Mouse (Mus musculus) MEL (cell line): ENCODE data around the gene Cd82. TPM values are rescaled to one million over a fixed set of nuclear protein-coding genes. Genes with fewer than 3 reads are reported as not detected.

ENCODE experiments used
- DNase-seq: peaks from one replicate; pipeline ENCODE4 v3.0.0; 2011; ENCODE audit warnings: low read depth, low spot score
- H3K27ac ChIP-seq: 2 replicates; pipeline ENCODE4 v1.5.1; 2012; ENCODE audit warnings: low read depth, mild to moderate bottlenecking, control low read depth, low read length, moderate library complexity; ENCODE audit not compliant: control insufficient read depth
- H3K27me3 ChIP-seq, 2 experiments: fragments of 150-350 bp in 1 of 2; sonication (generic) in 1 of 2; 2 replicates each; pipeline ENCODE4 v1.6.1; 2012; ENCODE audit warnings: low read length in 2 of 2, mild to moderate bottlenecking in 2 of 2, improper control_type of control experiment in 1 of 2, moderate library complexity in 1 of 2; ENCODE audit not compliant: insufficient read depth in 2 of 2, control insufficient read depth in 1 of 2
- H3K36me3 ChIP-seq, 2 experiments: 2 replicates each; pipeline ENCODE4 v1.6.1; 2012 to 2014; ENCODE audit warnings: low read length in 2 of 2, improper control_type of control experiment in 1 of 2, inconsistent platforms in 1 of 2, mild to moderate bottlenecking in 1 of 2; ENCODE audit not compliant: insufficient read depth in 2 of 2, control insufficient read depth in 1 of 2
- H3K4me1 ChIP-seq, 2 experiments: fragments of 150-350 bp in 1 of 2; sonication (generic) in 1 of 2; 2 replicates each; pipeline ENCODE4 v1.6.1; 2012; ENCODE audit warnings: low read length in 2 of 2, improper control_type of control experiment in 1 of 2, mild to moderate bottlenecking in 1 of 2; ENCODE audit not compliant: insufficient read depth in 2 of 2, control insufficient read depth in 1 of 2
- H3K4me3 ChIP-seq, 2 experiments: fragments of 150-350 bp in 1 of 2; sonication (generic) in 1 of 2; 2 replicates each; pipeline ENCODE4 v1.5.1; 2012; ENCODE audit warnings: low read depth in 2 of 2, low read length in 2 of 2, mild to moderate bottlenecking in 2 of 2, moderate library complexity in 2 of 2, control low read depth in 1 of 2, improper control_type of control experiment in 1 of 2; ENCODE audit not compliant: control insufficient read depth in 1 of 2, insufficient read depth in 1 of 2
- H3K79me2 ChIP-seq: 2 replicates; pipeline ENCODE4 v1.6.1; 2012; ENCODE audit warnings: mild to moderate bottlenecking, low read length, moderate library complexity; ENCODE audit not compliant: control insufficient read depth, poor library complexity, insufficient read depth
- H3K9ac ChIP-seq: 2 replicates; pipeline ENCODE4 v1.6.1; 2012; ENCODE audit warnings: low read depth, mild to moderate bottlenecking, control low read depth, low read length, moderate library complexity; ENCODE audit not compliant: control insufficient read depth, poor library complexity, severe bottlenecking
- H3K9me3 ChIP-seq: fragments of 150-350 bp; sonication (generic); replicated peaks from 2 replicates; pipeline ENCODE4 v1.6.1; 2012; ENCODE audit warnings: mild to moderate bottlenecking, low read length, improper control_type of control experiment, moderate library complexity; ENCODE audit not compliant: insufficient read depth
- BHLHE40 ChIP-seq: IDR thresholded peaks from 2 replicates; pipeline ENCODE4 v1.6.1; 2012; ENCODE audit warnings: low read depth, mild to moderate bottlenecking, inconsistent platforms, low read length, improper control_type of control experiment, borderline replicate concordance
- CHD1 ChIP-seq: IDR thresholded peaks from 2 replicates; pipeline ENCODE4 v1.6.1; 2012; ENCODE audit warnings: low read depth, mild to moderate bottlenecking, inconsistent platforms, low read length, improper control_type of control experiment
- CHD2 ChIP-seq: IDR thresholded peaks from 2 replicates; pipeline ENCODE4 v1.6.1; 2011; ENCODE audit warnings: low read length, improper control_type of control experiment
- CTCF ChIP-seq, 3 experiments: IDR thresholded peaks in 2 of 3; conservative IDR thresholded peaks in 1 of 3; 2 replicates each; pipeline ENCODE4 v1.5.1; 2011 to 2012; ENCODE audit warnings: low read length in 3 of 3, low read depth in 2 of 3, mild to moderate bottlenecking in 2 of 3, improper control_type of control experiment in 1 of 3, inconsistent platforms in 1 of 3, mixed read lengths in 1 of 3, moderate library complexity in 1 of 3; ENCODE audit not compliant: control insufficient read depth in 1 of 3, insufficient read depth in 1 of 3, poor library complexity in 1 of 3, severe bottlenecking in 1 of 3
- E2F4 ChIP-seq: IDR thresholded peaks from 2 replicates; pipeline ENCODE4 v1.6.1; 2011; ENCODE audit warnings: low read depth, low read length, improper control_type of control experiment, borderline replicate concordance
- ELF1 ChIP-seq: IDR thresholded peaks from 2 replicates; pipeline ENCODE4 v1.6.1; 2014; ENCODE audit warnings: low read depth, mild to moderate bottlenecking, inconsistent platforms, low read length, improper control_type of control experiment, moderate library complexity
- EP300 ChIP-seq, 2 experiments: IDR thresholded peaks; 2 replicates each; pipeline ENCODE4 v1.6.1; 2011; ENCODE audit warnings: improper control_type of control experiment in 2 of 2, low read length in 2 of 2, low read depth in 1 of 2, mild to moderate bottlenecking in 1 of 2
- ETS1 ChIP-seq: IDR thresholded peaks from 2 replicates; pipeline ENCODE4 v1.6.1; 2012; ENCODE audit warnings: low read depth, mild to moderate bottlenecking, inconsistent platforms, low read length, improper control_type of control experiment, moderate library complexity
- GATA1 ChIP-seq: IDR thresholded peaks from 2 replicates; pipeline ENCODE4 v1.6.1; 2011; ENCODE audit warnings: low read depth, low read length, improper control_type of control experiment
- HCFC1 ChIP-seq: IDR thresholded peaks from 2 replicates; pipeline ENCODE4 v1.6.1; 2012; ENCODE audit warnings: low read depth, mild to moderate bottlenecking, inconsistent platforms, low read length, improper control_type of control experiment, moderate library complexity
- JUND ChIP-seq: IDR thresholded peaks from 2 replicates; pipeline ENCODE4 v1.6.1; 2011; ENCODE audit warnings: low read depth, mild to moderate bottlenecking, improper control_type of control experiment, low read length
- MAFK ChIP-seq: IDR thresholded peaks from 2 replicates; pipeline ENCODE4 v1.6.1; 2011; ENCODE audit warnings: low read depth, mild to moderate bottlenecking, low read length, improper control_type of control experiment, borderline replicate concordance
- MAX ChIP-seq: IDR thresholded peaks from 2 replicates; pipeline ENCODE4 v1.6.1; 2011; ENCODE audit warnings: low read length, improper control_type of control experiment
- MAZ ChIP-seq: IDR thresholded peaks from 2 replicates; pipeline ENCODE4 v1.6.1; 2012; ENCODE audit warnings: low read depth, mild to moderate bottlenecking, inconsistent platforms, low read length, improper control_type of control experiment
- MEF2A ChIP-seq: IDR thresholded peaks from 2 replicates; pipeline ENCODE4 v1.6.1; 2014; ENCODE audit warnings: low read depth, mild to moderate bottlenecking, inconsistent platforms, low read length, improper control_type of control experiment; ENCODE audit not compliant: poor library complexity, insufficient replicate concordance, severe bottlenecking; ENCODE audit errors: extremely low read depth
- MXI1 ChIP-seq: IDR thresholded peaks from 2 replicates; pipeline ENCODE4 v1.6.1; 2011; ENCODE audit warnings: mild to moderate bottlenecking, low read depth, low read length, improper control_type of control experiment
- MYB ChIP-seq: IDR thresholded peaks from 2 replicates; pipeline ENCODE4 v1.6.1; 2011; ENCODE audit warnings: mild to moderate bottlenecking, low read depth, low read length, improper control_type of control experiment
- MYC ChIP-seq: IDR thresholded peaks from 2 replicates; pipeline ENCODE4 v1.6.1; 2011; ENCODE audit warnings: low read depth, mild to moderate bottlenecking, low read length, improper control_type of control experiment, moderate library complexity
- NELFE ChIP-seq: IDR thresholded peaks from 2 replicates; pipeline ENCODE4 v1.6.1; 2011; ENCODE audit warnings: low read depth, low read length, improper control_type of control experiment
- NRF1 ChIP-seq: IDR thresholded peaks from 2 replicates; pipeline ENCODE4 v1.6.1; 2014; ENCODE audit warnings: low read depth, mild to moderate bottlenecking, inconsistent platforms, low read length, improper control_type of control experiment, moderate library complexity; ENCODE audit not compliant: poor library complexity, insufficient read depth, severe bottlenecking
- POLR2A ChIP-seq, 2 experiments: IDR thresholded peaks; 2 replicates each; pipeline ENCODE4 v1.6.1; 2011 to 2012; ENCODE audit warnings: low read length in 2 of 2, mild to moderate bottlenecking in 2 of 2, control low read depth in 1 of 2, improper control_type of control experiment in 1 of 2, low read depth in 1 of 2, moderate library complexity in 1 of 2; ENCODE audit not compliant: control insufficient read depth in 1 of 2, insufficient read depth in 1 of 2, poor library complexity in 1 of 2
- POLR2AphosphoS2 ChIP-seq: IDR thresholded peaks from 2 replicates; pipeline ENCODE4 v1.6.1; 2011; ENCODE audit warnings: low read length, improper control_type of control experiment
- POLR2AphosphoS5 ChIP-seq: IDR thresholded peaks from 2 replicates; pipeline ENCODE4 v1.6.1; 2012; ENCODE audit warnings: low read depth, borderline replicate concordance, mild to moderate bottlenecking, inconsistent platforms, low read length, moderate library complexity, mixed read lengths
- RCOR1 ChIP-seq: IDR thresholded peaks from 2 replicates; pipeline ENCODE4 v1.6.1; 2012; ENCODE audit warnings: low read depth, mild to moderate bottlenecking, inconsistent platforms, low read length, improper control_type of control experiment
- SIN3A ChIP-seq: IDR thresholded peaks from 2 replicates; pipeline ENCODE4 v1.6.1; 2012; ENCODE audit warnings: low read length, improper control_type of control experiment, inconsistent platforms
- SMC3 ChIP-seq: IDR thresholded peaks from 2 replicates; pipeline ENCODE4 v1.6.1; 2011; ENCODE audit warnings: low read depth, low read length, improper control_type of control experiment
- TAL1 ChIP-seq: IDR thresholded peaks from 2 replicates; pipeline ENCODE4 v1.6.1; 2012; ENCODE audit warnings: mild to moderate bottlenecking, inconsistent platforms, low read length, moderate library complexity, mixed read lengths
- TBP ChIP-seq: IDR thresholded peaks from 2 replicates; pipeline ENCODE4 v1.8.0; 2011; ENCODE audit warnings: low read depth, low read length, improper control_type of control experiment
- TCF12 ChIP-seq: IDR thresholded peaks from 2 replicates; pipeline ENCODE4 v1.6.1; 2014; ENCODE audit warnings: low read depth, mild to moderate bottlenecking, inconsistent platforms, low read length, improper control_type of control experiment, moderate library complexity
- UBTF ChIP-seq: IDR thresholded peaks from 2 replicates; pipeline ENCODE4 v1.6.1; 2012; ENCODE audit warnings: low read depth, mild to moderate bottlenecking, inconsistent platforms, low read length, improper control_type of control experiment, moderate library complexity, borderline replicate concordance; ENCODE audit not compliant: insufficient read depth
- USF1 ChIP-seq: IDR thresholded peaks from 2 replicates; pipeline ENCODE4 v1.6.1; 2014; ENCODE audit warnings: low read depth, mild to moderate bottlenecking, inconsistent platforms, low read length, improper control_type of control experiment, moderate library complexity
- USF2 ChIP-seq, 2 experiments: IDR thresholded peaks; 2 replicates each; pipeline ENCODE4 v1.6.1; 2011 to 2012; ENCODE audit warnings: improper control_type of control experiment in 2 of 2, low read length in 2 of 2, borderline replicate concordance in 1 of 2, inconsistent platforms in 1 of 2, low read depth in 1 of 2, mild to moderate bottlenecking in 1 of 2; ENCODE audit not compliant: insufficient read depth in 1 of 2
- ZC3H11A ChIP-seq: IDR thresholded peaks from 2 replicates; pipeline ENCODE4 v1.6.1; 2012; ENCODE audit warnings: low read depth, mild to moderate bottlenecking, inconsistent platforms, low read length, improper control_type of control experiment
- ZKSCAN1 ChIP-seq: IDR thresholded peaks from 2 replicates; pipeline ENCODE4 v1.6.1; 2012; ENCODE audit warnings: low read depth, mild to moderate bottlenecking, inconsistent platforms, low read length, improper control_type of control experiment, moderate library complexity
- ZMIZ1 ChIP-seq: IDR thresholded peaks from 2 replicates; pipeline ENCODE4 v1.6.1; 2012; ENCODE audit warnings: low read depth, mild to moderate bottlenecking, inconsistent platforms, low read length, improper control_type of control experiment, moderate library complexity
- ZNF384 ChIP-seq: IDR thresholded peaks from 2 replicates; pipeline ENCODE4 v1.6.1; 2012; ENCODE audit warnings: low read depth, mild to moderate bottlenecking, inconsistent platforms, low read length, improper control_type of control experiment
- polyA plus RNA-seq, 2 experiments: library from polyadenylated mRNA; stranded (reverse) in 1 of 2; unstranded in 1 of 2; fragments of >175 nt in 1 of 2; fragments of >200 nt in 1 of 2; gene quantifications; 2 replicates each; pipeline versions ENCODE4 v1.2.1 to v1.2.4; 2012; ENCODE audit warnings: low replicate concordance in 2 of 2, low read depth in 1 of 2; ENCODE audit not compliant: insufficient read length in 2 of 2, insufficient read depth in 1 of 2, missing spikeins in 1 of 2
- total RNA-seq: library from RNA; depleted of rRNA; stranded (reverse); fragments of 300-350 nt; gene quantifications from 2 replicates; pipeline ENCODE4 v1.2.3, GENCODE M21; 2012

Cd82 gene
- total and polyA plus RNA-seq, 3 experiments: 37.6 to 59.7 TPM; not detected in 1

DNA sequence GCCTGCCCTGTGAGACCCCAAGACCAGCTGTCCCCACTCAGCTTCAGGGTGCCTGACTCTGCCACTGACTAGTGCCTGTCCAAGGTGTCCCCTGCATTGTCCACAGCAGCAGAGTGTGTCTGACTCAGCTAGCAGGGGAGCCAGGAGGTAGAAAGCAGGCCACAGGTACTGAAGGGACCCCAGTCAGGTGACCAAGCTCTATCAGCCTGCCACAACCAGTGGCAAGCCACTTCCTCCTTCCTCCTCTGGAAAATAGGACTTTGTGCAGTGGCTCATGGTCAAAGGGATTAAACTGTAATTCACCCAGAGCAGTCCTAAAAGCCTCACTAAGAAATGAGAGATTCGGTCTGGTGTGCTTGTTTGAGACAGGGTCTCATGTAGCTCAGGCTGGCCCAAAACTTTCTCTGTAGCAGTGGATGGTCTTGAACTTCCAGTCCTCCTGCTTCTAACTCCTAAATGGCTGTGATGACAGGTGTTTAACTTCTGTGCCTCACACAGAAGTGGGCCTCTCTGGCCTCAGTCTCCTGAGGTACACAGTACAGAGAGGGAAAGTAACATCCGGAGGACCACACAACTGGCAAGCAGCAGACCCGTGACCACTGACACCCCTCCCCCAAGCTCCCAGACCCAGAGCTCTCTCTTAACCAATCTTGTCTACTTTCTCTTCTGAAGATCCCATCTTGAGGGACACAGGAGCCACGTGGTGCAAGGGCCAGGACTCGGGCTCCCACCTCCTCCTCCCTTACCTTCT is 31.2 kb downstream of the Cd82 start:
- DNase-seq: peak; percentile 70
- no peak overlapping the region for H3K4me3 ChIP-seq
- H3K79me2 ChIP-seq: no peaks in the 10 kb centered on the region
- H3K27me3 ChIP-seq: no peaks in the 10 kb centered on the region
- H3K9me3 ChIP-seq: no peaks in the 10 kb centered on the region
- H3K36me3 ChIP-seq: peaks cover 1 to 16% of the 10 kb centered on the region in 2 experiments; a peak in 3 of 4 replicates
- peak overlapping the region; percentile 36; the same call in 1 of the 2 replicates for H3K9ac ChIP-seq
- H3K27ac ChIP-seq: peak overlapping the region; percentile 78
- peaks cover 6 to 20% of the 10 kb centered on the region in 2 experiments for H3K4me1 ChIP-seq
- no peak for TF ChIP-seq MYB
- TF ChIP-seq GATA1: peak; percentile 62; the same call in 1 of the 2 replicates
- TF ChIP-seq ZKSCAN1: no peak
- peak in 1 of 2 experiments; percentile 62; a peak in 2 of 4 replicates for TF ChIP-seq USF2 (IDR thresholded peaks at IDR 0.05; ENCODE audit: borderline replicate concordance in 1 of 2, insufficient read depth in 1 of 2, low read depth in 1 of 2, low read length in 2 of 2)
- no peak for TF ChIP-seq ZMIZ1
- no peak for TF ChIP-seq CHD2
- TF ChIP-seq E2F4: no peak
- TF ChIP-seq MXI1: no peak
- TF ChIP-seq JUND: no peak
- TF ChIP-seq POLR2AphosphoS2: no peak
- TF ChIP-seq NRF1: no peak
- TF ChIP-seq POLR2AphosphoS5: no peak
- peak; percentile 45 for TF ChIP-seq TAL1
- no peak for TF ChIP-seq SMC3
- peak; percentile 30; the same call in 1 of the 2 replicates for TF ChIP-seq SIN3A
- TF ChIP-seq ETS1: no peak
- TF ChIP-seq MAZ: no peak
- no peak for TF ChIP-seq MEF2A
- no peak for TF ChIP-seq CTCF (IDR thresholded peaks at IDR 0.05 in 2 of 3, conservative IDR thresholded peaks at IDR 0.05 in 1 of 3; ENCODE audit: control insufficient read depth in 1 of 3, insufficient read depth in 1 of 3, low read depth in 2 of 3, low read length in 3 of 3, poor library complexity in 1 of 3, severe bottlenecking in 1 of 3)
- TF ChIP-seq BHLHE40: peak; percentile 84; the same call in 1 of the 2 replicates
- no peak for TF ChIP-seq RCOR1
- TF ChIP-seq ELF1: peak; percentile 77
- no peak for TF ChIP-seq HCFC1
- TF ChIP-seq ZC3H11A: no peak
- no peak for TF ChIP-seq MAFK
- TF ChIP-seq POLR2A (IDR thresholded peaks at IDR 0.05; ENCODE audit: control insufficient read depth in 1 of 2, insufficient read depth in 1 of 2, low read depth in 1 of 2, low read length in 2 of 2, poor library complexity in 1 of 2): 0 out of 4 replicates have a peak, but pooled peaks of 1 of the 2 experiments have one; percentile 29
- TF ChIP-seq ZNF384: no peak
- TF ChIP-seq EP300 (IDR thresholded peaks at IDR 0.05; ENCODE audit: low read depth in 1 of 2, low read length in 2 of 2): peak; percentile 64 to 67; a peak in 3 of 4 replicates
- TF ChIP-seq USF1: peak; percentile 94
- TF ChIP-seq TCF12: no peak
- no peak; the same call in 1 of the 2 replicates for TF ChIP-seq MAX
- no peak for TF ChIP-seq MYC
- TF ChIP-seq TBP: 0 out of 2 replicates have a peak, but pooled peaks have one; percentile 33
- TF ChIP-seq CHD1: no peak
- TF ChIP-seq NELFE: no peak
- no peak for TF ChIP-seq UBTF
